Mouse (Mus musculus): ENCODE data around the gene Pmm2. TPM values are rescaled to one million over a fixed set of nuclear protein-coding genes. Genes with fewer than 3 reads are reported as not detected.

Pmm2 gene
- total RNA-seq, 2 experiments from 2014 or later: 33.5 to 36.0 TPM

DNA sequence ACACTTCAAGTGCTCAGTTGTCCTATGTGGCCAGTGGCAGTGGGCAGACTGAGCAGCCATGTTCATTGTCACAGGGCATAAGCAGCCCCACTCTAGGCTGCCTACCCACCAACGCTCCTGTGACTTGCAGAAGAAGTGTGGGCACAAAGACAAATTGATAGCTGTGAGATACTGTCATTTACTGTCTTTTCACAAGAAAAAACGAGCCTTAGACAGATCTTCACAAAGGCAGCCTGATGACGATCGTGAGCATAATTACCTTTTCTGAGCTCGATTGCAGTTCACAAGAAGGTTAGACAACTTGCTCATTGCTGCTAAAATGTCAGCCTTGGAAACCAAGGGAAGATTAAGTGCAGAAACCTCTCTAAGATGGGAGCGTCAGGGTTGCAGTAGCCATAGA is 17.6 kb downstream of the Pmm2 start:
- intact Hi-C loops (cut with DNase I): no loop called here
- no peak for DNase-seq

DNA sequence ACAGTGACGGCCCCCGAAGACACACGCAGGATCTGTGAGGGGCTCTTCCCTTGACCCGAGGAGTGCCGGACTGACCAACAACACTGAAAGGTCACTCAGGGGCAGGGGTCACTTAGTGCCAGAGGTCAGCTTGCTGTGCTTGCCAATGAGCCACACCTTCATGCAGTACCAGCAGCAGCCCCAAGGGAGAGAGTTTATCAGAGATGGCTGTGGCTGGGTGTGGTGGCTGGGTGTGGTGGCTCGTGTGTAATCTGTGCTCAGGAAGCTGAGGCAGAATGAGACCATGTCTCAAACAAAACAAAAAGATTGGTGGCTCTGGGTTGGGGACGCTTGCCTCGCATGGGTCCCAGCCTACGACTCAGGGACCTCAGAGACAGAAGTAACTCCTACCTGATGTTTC is 18.1 kb downstream of the Pmm2 start:
- intact Hi-C loops (cut with DNase I): no loop called here
- no peak for DNase-seq

DNA sequence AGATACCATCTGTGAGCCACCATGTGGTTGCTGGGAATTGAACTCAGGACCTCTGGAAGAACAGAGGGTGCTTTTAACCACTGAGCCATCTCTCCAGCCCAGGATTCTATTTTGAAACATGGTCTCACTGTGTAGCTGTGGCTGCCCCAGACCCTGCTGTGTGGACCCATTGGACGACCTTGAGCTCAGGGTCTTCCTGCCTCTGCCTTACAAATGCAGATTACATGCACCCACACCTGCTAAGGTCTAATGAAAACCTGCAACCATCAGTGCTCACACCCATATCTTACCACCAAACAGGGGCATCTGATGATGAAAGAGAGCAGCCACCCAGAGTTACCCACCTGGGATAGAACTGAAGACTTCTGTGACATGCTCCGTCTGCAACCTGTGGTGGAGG is 18.8 kb downstream of the Pmm2 start:
- intact Hi-C loops (cut with DNase I): no loop called here
- DNase-seq: no peak

DNA sequence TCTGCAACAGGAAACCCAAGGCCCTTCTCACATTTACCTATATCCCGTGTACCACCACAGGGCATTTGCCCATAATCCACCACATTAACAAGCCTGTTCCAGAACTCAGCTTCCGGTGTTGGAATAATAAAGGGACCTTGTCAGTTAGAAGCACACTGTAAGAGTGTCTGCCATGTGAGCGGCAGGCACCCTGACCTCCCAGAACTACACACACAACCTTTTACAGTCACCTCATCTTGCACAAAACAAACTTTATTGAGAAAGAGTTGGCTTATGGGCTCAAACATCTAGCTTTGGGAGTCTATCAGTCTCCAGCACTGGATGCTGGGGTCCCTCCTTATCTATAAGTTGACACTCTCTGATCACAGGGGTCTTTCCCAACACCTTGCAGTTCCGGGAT is 20.9 kb downstream of the Pmm2 start:
- no peak for DNase-seq
- intact Hi-C loops (cut with DNase I): no loop called here

DNA sequence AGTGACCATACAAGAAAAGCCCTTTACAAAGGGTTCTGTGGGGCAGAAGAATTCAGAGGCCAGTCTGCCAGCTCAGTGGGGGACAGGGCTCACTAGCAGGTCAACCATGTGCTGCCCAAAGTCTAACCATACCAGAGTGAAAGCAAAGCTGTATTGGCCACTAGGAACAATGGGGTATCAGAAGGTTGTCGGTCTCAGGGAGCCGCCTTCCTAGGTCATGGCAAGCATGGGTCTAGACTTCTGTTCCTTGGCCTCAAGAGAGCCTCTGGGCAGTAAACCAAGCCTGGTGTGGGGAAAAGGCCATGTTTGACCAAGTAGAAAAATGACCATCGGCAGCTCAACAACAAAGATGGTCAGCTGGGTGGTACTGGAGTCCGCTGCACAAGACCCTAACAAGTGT is 21.3 kb downstream of the Pmm2 start:
- intact Hi-C loops (cut with DNase I): no loop called here
- peak in 1 of 2 experiments; percentile 40 for DNase-seq

DNA sequence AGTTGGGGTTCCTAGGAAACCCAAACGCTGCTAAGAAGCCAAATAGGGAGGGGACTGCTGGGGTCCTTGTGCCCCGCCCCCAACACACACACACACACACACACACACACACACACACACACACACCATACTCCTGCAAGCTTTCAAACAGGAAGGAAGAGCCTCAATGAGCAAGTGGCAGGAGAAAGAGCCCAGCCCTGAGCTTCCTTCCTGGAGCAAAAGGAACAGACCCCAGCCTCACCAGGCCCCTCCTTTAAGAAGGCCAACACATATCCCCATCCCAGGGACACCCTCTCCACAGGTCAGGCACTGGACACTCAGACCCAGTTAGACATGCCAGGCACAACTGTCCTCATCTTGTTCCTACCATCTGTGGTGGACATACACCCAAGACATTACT is 25.5 kb downstream of the Pmm2 start:
- no peak for DNase-seq
- intact Hi-C loops (cut with DNase I): no loop called here

DNA sequence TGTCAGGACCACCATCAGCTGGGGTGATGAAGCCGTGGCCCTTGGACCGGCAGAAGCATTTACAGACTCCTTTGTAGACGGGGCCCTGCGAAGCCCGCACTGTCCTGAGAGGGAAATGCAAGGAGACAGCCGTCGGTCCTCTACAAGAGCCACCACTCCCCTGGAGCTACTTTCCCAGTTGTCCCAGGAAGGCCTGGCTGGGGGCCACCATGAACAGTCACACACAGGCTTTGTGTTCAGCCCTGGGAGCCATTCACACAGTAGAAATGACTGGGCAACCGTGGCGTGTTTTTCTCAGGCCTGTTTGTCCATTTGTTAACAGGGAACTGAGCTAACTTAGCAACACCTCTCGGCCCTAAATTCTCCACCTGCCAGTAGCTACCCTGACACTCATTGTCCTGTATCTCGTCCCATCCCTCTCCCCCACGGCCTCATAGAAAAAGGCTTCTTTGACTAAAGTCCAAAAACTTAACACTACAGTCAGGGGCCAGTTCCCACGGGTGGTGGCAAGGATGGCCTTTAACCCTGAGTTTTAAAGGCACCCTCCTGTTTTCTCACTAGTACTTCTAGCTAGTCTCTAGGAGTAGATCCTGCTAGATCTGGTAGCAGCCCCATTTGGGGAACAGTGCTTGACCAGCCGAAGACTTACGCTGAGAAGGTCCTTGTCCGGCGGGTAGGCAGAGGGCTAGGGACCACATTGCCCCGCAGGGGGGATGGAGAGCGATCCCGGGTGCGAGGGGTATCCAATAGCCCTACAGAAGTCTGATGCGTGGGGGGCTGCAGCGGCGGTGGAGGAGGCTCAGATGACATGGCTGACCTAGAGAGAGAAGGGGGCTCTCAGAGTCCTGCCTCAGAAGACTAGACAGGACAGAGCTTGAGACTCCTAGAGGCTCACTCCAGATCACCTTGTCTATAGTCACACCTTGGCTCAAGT is 26.4 kb downstream of the Pmm2 start:
- intact Hi-C loops (cut with DNase I): no loop called here
- DNase-seq: peak in 1 of 2 experiments; percentile 27

DNA sequence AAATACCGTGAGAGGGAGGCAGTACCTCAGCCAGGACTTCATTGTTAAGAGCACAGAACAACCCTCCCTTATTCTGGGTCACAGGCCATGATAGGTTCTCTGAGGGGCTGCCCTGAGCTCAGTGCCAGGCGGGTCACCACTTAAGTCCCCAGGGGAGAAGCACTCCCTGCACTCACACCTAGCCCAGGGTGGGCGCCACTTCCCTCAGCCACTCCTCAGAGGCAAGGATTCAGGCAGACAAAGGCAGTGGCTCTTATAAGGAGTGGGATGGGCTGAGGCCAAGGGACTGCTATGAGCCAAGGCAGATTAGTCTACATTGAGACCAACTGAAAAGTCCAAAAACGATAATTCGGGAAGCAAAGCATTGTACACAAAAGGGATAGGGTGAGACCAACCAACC is 27.9 kb downstream of the Pmm2 start:
- intact Hi-C loops (cut with DNase I): no loop called here
- DNase-seq: no peak

DNA sequence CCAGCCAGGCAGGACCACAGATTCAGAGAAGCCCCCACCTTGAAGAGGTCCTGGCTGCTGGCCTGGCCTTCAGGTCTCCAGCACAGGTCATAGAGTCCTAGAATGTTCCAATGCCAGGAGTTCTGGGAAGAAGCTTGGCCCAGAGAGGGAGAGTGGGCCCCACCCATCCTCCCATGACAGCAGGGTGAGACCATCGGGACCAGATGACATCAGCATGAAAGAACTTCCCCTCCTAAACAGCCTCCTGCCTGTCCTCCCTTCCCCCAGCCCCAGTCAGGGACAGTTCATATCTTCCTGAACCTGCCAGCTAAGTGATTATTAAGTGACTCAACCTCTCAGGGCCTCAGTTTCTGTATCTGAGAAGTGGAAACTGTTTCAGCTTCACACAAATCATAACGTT is 29.0 kb downstream of the Pmm2 start:
- DNase-seq: peak; percentile 51 to 62
- intact Hi-C loops (cut with DNase I): no loop called here

DNA sequence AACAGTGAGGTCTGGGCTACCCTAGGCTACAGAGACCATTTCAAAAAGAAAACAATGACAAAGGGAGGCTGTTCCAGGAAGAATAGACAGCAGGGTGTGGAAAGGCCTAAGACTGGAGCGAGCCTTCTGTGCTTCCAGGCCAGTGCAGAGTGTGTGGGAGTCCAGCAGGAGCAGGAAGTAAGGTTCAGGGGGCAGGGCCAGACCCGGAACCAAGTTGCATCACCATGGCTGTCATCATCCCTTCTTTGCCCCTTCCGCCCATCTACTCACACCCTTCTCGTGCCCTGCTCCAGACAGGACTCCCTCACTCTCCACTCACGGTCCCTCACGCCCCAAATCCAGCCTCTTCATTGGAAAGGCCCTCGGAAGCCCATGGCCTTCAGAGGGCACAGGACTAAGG is 29.8 kb downstream of the Pmm2 start:
- peak; percentile 33 to 49 for DNase-seq
- intact Hi-C loops (cut with DNase I): no loop called here

DNA sequence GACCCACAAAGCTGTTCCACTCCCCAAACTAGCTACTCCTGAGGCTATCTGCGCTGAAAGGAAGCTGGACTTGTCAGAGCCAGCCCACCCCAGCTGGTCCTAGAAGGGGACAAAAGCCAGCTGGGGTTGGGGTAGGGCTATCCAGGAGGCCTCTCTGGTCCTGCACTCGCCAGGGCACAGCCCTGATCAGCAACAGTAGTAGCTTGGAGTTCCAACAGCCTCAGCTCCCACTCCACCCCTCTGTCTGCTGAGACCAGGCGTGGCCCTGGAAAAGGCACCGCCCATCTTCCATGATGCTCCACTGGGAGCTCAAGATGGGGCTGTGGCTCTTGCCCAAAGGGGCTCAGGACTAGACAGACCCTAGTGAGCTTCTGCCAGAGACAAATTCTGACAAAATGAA is 30.3 kb downstream of the Pmm2 start:
- DNase-seq: peak in 1 of 2 experiments; percentile 26
- intact Hi-C loops (cut with DNase I): no loop called here

DNA sequence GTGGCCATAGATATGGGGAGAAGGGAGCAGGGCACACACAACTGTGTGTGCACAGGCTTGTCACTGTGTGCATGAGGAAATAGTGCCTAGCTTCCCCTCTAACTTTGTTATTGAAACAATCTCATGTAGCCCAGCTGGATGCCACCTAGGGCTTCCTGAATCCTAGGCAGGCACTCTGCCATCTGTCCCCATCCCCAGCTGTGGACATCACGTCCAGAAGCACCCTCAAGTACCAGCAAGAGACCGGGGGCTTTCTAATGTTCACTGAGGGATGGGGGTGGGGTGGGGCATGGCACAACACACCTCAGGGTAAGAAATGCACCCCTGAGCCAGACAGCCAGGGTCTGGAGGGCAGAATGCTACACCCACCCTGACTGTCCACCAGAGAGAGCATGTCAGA is 30.9 kb downstream of the Pmm2 start:
- intact Hi-C loops (cut with DNase I): no loop called here
- no peak for DNase-seq

DNA sequence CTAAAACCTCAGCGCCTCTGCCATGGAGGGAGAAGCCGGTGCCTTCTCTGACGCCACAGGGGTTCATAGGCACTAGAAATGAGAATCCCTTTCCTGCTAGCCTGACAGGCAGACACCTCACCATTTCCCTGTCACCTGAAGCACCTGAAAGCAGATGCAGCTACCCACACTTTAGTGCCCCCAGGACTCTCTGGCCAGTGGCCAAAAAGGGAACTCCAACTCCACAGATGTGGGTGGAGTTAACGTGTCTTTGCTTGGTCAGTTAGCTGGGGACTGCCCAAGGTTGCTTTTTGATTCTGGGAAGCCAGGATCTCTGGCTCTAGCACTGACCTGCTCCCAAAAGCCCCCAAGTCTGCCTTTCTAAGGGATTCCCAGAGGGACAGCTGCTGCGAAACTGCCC is 32.0 kb downstream of the Pmm2 start:
- intact Hi-C loops (cut with DNase I): no loop called here

DNA sequence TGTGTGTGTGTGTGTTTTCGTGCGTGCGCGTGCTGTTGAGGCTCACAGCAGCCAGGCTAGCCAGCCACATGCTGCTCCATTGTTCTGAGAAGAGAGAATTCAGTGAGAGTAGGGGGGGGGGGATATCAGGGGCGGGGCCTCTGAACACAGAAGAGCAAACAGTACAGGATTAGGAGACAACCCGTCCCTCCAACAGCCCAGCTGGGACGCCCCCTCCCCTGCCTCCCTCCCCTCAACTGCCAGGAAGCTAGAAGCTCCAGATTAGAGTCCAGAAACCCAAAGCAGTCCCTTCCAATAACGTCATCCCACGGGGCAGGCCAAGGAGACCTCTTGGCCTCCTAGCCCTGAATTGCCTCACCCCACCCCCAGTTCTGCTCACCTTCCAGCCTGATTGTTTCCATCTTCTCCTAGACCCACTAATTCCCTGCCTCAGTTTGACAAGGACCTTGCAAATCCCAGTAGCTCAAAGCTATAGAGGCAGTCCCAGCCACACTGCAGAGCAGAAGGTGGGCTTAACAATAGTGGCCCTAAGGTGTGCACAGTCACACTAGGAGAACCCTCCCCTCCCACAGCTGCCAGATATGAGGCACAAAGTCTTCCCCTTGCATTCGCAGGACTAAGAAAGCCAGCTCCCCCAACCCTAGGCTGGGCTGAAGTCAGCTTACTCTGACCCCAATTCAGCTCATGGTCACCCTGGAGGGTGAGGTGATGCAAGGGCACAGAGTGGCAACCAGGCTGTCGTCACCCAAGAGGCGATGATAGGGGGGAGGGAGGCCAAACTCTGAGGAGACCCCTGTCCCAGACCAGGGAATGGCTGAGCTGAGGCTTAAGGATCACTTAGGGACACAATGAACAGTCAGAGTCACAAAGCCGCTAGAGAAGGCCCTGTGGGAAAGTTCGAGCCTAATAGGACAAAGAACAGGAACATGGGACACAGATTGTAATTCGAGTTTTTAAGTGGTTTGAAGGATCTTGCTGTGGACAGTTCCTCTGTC is 32.9 kb downstream of the Pmm2 start:
- intact Hi-C loops (cut with DNase I): no loop called here
- no peak for DNase-seq

More for the DNA sequence above, 32.0 kb downstream of the Pmm2 start:
- DNase-seq: no peak

DNA sequence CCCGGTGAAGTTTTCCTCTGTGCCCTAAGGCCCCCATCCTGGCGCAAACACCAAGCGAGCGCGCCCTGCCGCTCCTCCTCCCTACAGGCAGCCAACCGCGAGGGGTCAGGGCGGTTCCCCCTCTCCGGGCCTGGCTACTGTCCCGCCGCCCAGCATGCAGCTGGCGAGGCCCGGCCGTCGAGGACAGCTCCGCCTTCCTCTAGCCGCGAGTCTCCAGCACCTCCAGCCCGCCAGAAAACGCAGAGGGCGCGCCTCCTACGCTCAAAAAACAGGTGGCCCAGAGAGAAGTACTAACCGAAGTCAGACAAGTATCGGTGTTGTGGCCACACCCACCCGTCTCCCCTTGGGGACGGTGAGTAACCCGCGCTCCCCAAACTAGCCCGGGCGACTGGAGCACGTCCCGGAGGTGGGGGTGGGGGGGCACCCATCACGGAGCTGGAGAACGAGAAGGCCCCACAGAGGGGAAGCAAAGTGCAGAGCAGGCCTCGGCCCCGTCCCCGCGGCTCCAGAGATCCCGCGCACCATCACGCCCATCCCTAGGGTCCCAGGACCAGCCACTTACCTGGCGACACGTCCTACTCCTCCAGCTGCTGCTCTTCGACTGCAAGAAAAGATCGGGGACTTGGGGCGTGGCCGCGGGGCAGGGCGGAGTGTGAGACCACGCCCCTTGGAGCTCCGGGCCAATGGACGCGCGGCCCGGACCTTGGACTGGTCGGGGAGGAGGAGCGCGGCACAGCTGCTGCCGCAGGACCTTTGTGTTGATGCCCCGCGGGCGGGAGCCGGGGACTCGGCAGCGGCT is 34.3 kb downstream of the Pmm2 start, which contains the start of gene Carhsp1:
Gene Carhsp1, minus strand, starts transcription at position 605 of the 799 bp plus-strand sequence.
- DNase-seq: peak; percentile 94 to 95
- intact Hi-C loops (cut with DNase I): no loop called here

DNA sequence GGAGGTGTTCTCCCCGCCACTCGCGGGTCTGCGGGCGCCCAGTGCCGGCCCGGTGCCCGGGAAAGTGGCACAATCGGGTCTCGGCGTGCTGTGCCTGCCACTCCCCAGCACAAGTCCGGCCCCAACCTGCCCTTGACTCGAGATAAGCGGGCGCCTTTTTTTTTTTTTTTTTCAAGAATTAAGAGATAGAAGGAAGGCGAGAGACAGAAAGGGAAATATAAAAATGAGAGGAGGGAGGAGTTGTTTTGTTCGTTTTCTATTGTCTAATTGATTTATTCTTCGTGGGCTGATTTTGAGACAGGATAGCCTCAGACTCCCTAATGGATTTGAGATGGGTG is 34.8 kb downstream of the Pmm2 start:
- no peak for DNase-seq
- intact Hi-C loops (cut with DNase I): no loop called here

DNA sequence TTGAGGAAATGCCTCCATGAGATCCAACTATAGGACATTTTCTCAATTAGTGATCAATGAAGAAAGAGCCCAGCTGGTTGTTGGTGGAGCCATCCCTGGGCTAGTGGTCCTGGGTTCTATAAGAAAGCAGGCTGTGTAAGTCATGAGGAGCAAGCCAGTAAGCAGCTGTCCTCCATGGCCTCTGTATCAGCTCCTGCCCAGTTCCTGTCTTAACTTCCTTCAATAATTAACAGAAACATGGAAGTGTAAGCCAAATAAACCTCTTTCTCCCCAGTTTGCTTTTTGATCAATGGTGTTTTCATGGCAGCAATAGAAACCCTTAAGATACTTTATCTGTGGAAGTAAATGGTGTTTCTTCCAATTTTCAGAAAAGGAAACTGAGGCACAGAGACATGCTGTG is 35.3 kb downstream of the Pmm2 start:
- no peak for DNase-seq
- intact Hi-C loops (cut with DNase I): no loop called here

DNA sequence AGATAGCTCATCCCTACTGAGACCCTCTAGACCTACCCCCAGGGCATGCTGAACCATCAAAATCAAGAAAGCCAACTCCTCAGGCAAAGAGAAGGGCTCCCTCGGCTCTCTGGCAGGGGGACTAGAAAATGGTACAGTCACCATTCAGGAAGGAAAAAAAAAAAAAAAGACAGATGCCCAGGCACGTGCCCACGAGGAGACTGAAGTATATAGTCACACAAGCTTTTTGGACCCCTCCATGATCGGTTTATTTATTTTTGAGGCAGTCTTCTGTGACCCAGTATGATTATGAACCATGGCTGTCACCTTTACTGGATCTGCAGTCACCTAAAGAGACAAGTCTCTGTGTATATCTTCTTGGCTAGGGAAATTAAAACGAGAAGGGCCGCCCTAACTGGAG is 35.9 kb downstream of the Pmm2 start:
- intact Hi-C loops (cut with DNase I): no loop called here
- DNase-seq: no peak

DNA sequence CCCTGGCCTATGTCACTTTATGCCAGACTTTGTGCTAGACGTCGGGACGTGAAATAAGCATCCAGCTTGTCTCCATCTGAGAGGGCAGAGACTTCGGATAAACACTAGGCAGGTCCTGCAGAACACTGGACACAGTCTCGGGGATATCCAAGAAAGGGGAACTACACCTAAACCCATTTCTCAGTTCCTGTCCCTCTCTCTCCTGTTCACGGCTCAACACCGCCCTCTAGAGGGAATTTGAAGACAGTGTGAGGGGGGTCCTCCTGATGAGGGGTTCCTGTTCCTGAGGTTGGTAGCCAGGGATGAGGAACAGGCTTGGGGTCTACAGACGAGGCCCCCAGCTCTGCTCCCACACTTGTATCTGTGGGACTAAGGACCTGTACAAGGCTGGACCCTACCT is 36.7 kb downstream of the Pmm2 start:
- peak in 1 of 2 experiments; percentile 53 for DNase-seq
- intact Hi-C loops (cut with DNase I): loop anchor here (1.0 kb wide), 2 partner anchors 30 to 180 kb away; no protein-coding TSS in a partner anchor

DNA sequence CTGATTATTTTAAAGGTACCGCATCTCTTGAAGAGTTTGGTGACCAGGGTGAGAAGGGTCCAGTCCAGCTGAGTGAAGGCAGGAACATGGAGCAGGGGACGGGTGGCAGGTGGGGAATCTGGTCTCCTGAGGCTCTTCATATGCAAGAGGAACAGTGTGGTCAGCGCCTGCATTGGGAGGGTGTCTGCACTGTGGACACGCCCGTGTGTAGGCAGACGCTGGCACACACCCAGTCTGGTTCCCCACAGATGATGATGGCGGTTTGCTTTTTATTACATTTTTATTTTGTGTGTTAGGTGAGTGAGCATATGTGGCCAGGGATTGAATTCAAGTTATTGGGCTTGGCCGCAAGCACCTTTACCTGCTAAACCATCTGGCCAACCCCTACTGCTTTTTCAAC is 38.1 kb downstream of the Pmm2 start:
- intact Hi-C loops (cut with DNase I): no loop called here
- DNase-seq: no peak

DNA sequence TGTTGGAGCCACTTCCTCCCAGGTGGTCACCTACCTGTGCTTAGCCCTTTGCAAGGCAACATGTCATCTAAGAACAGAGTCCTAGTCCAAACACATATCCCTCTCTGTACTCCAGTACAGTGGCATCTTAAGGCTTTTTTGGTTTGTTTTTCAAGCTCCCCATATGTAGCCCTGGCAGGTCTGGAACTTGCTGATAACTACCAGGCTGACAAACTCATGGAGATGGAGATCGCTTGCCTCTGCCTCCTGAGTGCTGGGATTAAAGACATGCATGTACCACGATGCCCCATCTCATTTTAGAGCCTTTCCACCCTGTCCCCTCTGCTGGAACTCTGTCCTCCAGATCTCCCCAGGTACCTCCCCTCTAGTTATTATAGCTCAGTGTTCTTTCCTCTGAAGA is 38.8 kb downstream of the Pmm2 start:
- no peak for DNase-seq
- intact Hi-C loops (cut with DNase I): no loop called here

Data from heart, postnatal 36 days (tissue).